Mouse (Mus musculus): ENCODE results near the gene Ddx54. TPM values are rescaled to one million over a fixed set of nuclear protein-coding genes. Genes with fewer than 3 reads are reported as not detected.

Gene Ddx54
- polyA plus RNA-seq, 1 experiment from 2014 or later: 34.8 TPM

DNA sequence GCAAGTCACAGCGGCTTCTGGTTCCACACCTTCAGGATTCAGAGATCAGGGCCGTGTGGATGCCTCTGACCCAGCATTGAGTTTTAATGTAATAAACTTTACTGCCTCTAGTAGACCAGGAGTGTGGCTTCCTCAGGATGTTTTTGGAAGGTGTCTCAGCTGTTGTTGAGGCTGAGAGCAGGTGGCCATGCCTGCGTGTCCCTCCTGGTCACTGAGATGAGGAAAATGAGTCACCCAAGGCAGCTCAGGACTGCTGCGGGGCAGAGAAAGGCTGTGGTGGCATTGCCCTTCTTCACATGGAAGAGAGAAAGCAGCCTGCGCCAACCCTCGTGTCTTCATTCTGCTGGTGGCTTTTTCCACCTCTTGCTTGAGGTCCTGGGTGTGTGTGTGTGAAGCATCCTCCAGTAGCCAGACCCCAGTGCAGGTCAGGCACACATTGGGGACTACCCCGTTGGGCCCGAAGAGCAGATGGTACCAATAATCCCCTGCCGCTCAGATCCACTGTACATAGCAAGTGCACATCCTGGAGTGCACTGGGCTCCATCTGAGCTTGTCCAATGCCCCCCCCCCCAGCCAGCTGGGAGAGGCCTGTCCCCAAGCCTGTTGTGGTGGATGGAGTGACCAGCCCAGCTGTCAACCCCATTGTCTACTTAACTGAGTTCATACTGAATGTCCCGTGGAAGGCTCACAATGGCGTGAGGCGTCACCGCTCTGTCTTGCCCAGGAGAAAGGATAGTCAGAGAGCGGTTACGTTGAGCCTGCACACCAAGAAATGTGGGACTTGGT, 15.2 kb downstream of the Ddx54 start:
- Histone ChIP-seq H3K4me1 (replicated peaks; ENCODE audit: insufficient read depth, low read length) (no peaks in the 10 kb centered on the region), H3K4me2 (ENCODE audit: low read length) (no peak overlapping the region), H3K27me3 (ENCODE audit: insufficient read depth, low read length) (no peaks in the 10 kb centered on the region; the same call in 1 of the 2 replicates), H3K27ac (no peak overlapping the region), H3K9me3 (replicated peaks; ENCODE audit: low read length) (no peaks in the 10 kb centered on the region), H3K4me3 (replicated peaks; ENCODE audit: low read depth, low read length) (no peak overlapping the region), H3K9ac (ENCODE audit: low read depth, low read length) (no peak overlapping the region), H3K36me3 (ENCODE audit: insufficient read depth, low read length) (peaks cover 45% of the 10 kb centered on the region)
- DNase-seq (ENCODE audit: low spot score) (no peak), ATAC-seq (replicated peaks; ENCODE audit: low FRiP score, low read depth) (no peak)
- TF ChIP-seq CTCF (IDR thresholded peaks at IDR 0.05; ENCODE audit: low read depth): no peak
- WGBS: 90% methylated on average over 15 of the region's 15 CpGs

DNA sequence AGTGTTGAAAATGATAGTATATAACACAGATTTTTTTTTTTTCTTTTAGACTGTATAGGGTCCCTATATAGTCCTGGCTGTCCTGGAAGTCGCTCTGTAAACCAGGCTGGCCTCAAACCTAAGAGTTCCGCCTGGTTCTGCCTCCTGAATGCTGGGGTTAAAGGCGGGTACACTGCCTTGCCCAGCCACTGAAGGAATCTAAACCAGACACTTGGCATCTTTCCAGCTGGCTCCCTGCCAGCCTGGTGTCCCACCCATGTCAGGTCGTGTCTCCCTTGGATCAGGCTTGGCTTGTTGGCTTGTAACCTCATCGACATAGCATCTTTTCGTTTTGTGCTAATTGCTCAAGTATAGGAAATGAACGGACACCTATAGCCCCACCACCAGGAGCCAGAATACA, 16.1 kb downstream of the Ddx54 start:
- ATAC-seq (replicated peaks; ENCODE audit: low FRiP score, low read depth) (no peak), DNase-seq (ENCODE audit: low spot score) (no peak)
- WGBS: 53% methylated on average over 7 of the region's 7 CpGs
- Histone ChIP-seq H3K36me3 (ENCODE audit: insufficient read depth, low read length) (peaks cover 37% of the 10 kb centered on the region), H3K9ac (ENCODE audit: low read depth, low read length) (no peak overlapping the region), H3K27me3 (ENCODE audit: insufficient read depth, low read length) (no peaks in the 10 kb centered on the region; the same call in 1 of the 2 replicates), H3K4me2 (ENCODE audit: low read length) (no peak overlapping the region), H3K9me3 (replicated peaks; ENCODE audit: low read length) (no peaks in the 10 kb centered on the region), H3K4me1 (replicated peaks; ENCODE audit: insufficient read depth, low read length) (no peaks in the 10 kb centered on the region), H3K27ac (no peak overlapping the region), H3K4me3 (replicated peaks; ENCODE audit: low read depth, low read length) (no peak overlapping the region)
- TF ChIP-seq CTCF (IDR thresholded peaks at IDR 0.05; ENCODE audit: low read depth): no peak

DNA sequence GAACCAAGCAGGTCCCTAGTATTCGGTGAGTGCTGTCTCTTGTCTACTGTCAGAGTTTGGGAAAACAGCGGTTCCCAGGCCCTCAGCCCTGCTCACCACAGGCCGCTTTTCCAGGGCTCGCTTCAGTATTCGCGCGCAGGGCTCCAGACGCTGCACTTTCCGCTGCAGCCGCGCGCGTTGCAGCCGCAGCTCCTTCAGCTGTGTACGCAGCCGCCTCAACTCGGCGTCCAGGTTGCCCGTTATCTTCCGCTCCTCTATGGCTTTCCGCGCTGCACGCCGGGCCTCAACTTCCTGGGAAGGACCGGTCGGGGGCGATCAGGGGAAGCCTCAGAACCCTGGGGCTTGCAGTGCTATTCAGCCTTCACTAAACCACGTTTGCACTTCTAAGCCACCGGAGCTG, 18.6 kb downstream of the Ddx54 start:
- no peaks in the 10 kb centered on the region for H3K9me3 ChIP-seq (replicated peaks; ENCODE audit: low read length)
- no peak overlapping the region for H3K4me3 ChIP-seq (replicated peaks; ENCODE audit: low read depth, low read length)
- peak overlapping the region; percentile 38 for H3K4me2 ChIP-seq (ENCODE audit: low read length)
- TF ChIP-seq CTCF (IDR thresholded peaks at IDR 0.05; ENCODE audit: low read depth): no peak
- no peak for ATAC-seq (replicated peaks; ENCODE audit: low FRiP score, low read depth)
- no peaks in the 10 kb centered on the region; the same call in 1 of the 2 replicates for H3K27me3 ChIP-seq (ENCODE audit: insufficient read depth, low read length)
- H3K4me1 ChIP-seq (replicated peaks; ENCODE audit: insufficient read depth, low read length): no peaks in the 10 kb centered on the region
- no peak for DNase-seq (ENCODE audit: low spot score)
- WGBS: 6% methylated on average over 29 of the region's 29 CpGs
- no peak overlapping the region for H3K27ac ChIP-seq
- peaks cover 13% of the 10 kb centered on the region; the same call in 1 of the 2 replicates for H3K36me3 ChIP-seq (ENCODE audit: insufficient read depth, low read length)
- no peak overlapping the region for H3K9ac ChIP-seq (ENCODE audit: low read depth, low read length)

DNA sequence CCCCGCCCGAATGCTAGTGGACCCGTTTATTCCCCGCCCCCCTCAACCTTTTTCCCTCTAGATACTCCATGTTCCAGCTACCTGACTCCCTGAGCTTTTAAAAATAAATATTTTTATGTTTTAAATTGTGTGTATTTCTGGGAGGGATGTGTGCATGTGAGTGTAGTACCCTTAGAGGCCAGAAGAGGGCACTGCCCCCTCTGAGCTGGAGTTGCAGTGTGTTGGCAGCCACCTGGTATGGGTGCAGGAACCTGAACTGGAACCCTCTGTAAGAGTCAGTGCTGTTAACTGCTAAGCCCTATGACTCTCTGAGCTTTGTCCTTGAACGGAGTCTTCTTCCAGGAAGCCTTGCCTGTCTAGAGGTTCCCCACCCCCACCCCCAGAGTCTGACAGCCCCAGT, 19.4 kb downstream of the Ddx54 start:
- Histone ChIP-seq H3K27me3 (ENCODE audit: insufficient read depth, low read length) (no peaks in the 10 kb centered on the region; the same call in 1 of the 2 replicates), H3K9ac (ENCODE audit: low read depth, low read length) (no peak overlapping the region), H3K27ac (no peak overlapping the region), H3K36me3 (ENCODE audit: insufficient read depth, low read length) (peaks cover 8% of the 10 kb centered on the region; the same call in 1 of the 2 replicates), H3K4me2 (ENCODE audit: low read length) (no peak overlapping the region), H3K4me3 (replicated peaks; ENCODE audit: low read depth, low read length) (no peak overlapping the region), H3K4me1 (replicated peaks; ENCODE audit: insufficient read depth, low read length) (no peaks in the 10 kb centered on the region), H3K9me3 (replicated peaks; ENCODE audit: low read length) (no peaks in the 10 kb centered on the region)
- no peak for ATAC-seq (replicated peaks; ENCODE audit: low FRiP score, low read depth)
- WGBS: 90% methylated on average over 5 of the region's 5 CpGs
- TF ChIP-seq CTCF (IDR thresholded peaks at IDR 0.05; ENCODE audit: low read depth): peak; percentile 36; the same call in 1 of the 2 replicates
- DNase-seq (ENCODE audit: low spot score): no peak

DNA sequence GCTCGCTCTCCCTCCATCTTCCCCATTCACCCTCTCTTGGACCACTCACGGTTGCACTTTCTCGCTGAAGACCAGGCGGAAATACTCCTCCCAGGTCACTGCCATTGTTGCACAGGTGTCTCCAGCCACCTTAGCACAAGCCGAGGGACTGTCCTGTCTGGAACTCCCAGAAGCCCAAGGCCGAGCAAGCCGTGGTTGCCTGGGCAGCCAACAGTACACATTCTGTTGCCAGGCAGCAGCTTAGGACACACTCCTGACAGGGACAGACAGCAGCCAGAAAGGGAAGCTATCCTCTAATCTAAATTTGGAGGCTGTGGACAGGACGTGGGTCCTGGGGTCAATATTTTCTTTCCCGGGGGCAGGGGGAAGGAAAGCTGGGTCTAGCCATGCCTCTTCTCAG, 21.6 kb downstream of the Ddx54 start, which contains the start of gene Cfap73:
Gene Cfap73, minus strand, starts transcription at position 105 of the 400 bp plus-strand sequence.
- no peak within 1 kb of the TSS for H3K4me2 ChIP-seq (ENCODE audit: low read length)
- H3K9me3 ChIP-seq (replicated peaks; ENCODE audit: low read length): no peaks in the 10 kb centered on the region
- no peak within 1 kb of the TSS for H3K4me3 ChIP-seq (replicated peaks; ENCODE audit: low read depth, low read length)
- 55% methylated on average over 9 of the region's 9 CpGs for WGBS
- no peaks in the 10 kb centered on the region for H3K4me1 ChIP-seq (replicated peaks; ENCODE audit: insufficient read depth, low read length)
- no peaks in the 10 kb centered on the region for H3K36me3 ChIP-seq (ENCODE audit: insufficient read depth, low read length)
- H3K9ac ChIP-seq (ENCODE audit: low read depth, low read length): no peak within 1 kb of the TSS
- H3K27me3 ChIP-seq (ENCODE audit: insufficient read depth, low read length): no peaks in the 10 kb centered on the region; the same call in 1 of the 2 replicates
- no peak within 1 kb of the TSS for H3K27ac ChIP-seq
- DNase-seq (ENCODE audit: low spot score) (no peak), ATAC-seq (replicated peaks; ENCODE audit: low FRiP score, low read depth) (no peak)
- no peak for TF ChIP-seq CTCF (IDR thresholded peaks at IDR 0.05; ENCODE audit: low read depth)

DNA sequence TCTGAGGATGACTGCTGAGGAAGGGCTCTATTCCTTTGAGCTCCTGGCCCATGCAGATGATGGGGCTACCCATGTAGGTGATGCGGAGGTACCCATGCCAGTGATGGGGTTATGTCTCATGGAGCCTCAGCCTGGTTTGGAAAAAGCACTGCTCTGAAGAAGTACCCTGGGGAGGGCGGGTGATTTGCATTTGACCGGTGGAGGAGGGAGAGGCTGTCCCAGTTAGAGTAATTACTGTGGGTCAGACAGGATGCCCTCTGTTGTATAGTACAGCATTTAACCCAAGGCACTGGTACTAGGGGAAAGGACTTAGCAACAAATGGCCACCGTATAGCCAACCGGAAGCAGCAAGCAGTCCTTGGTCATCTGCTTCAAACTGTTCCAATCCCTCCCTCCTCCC, 22.3 kb downstream of the Ddx54 start:
- H3K4me1 ChIP-seq (replicated peaks; ENCODE audit: insufficient read depth, low read length): no peaks in the 10 kb centered on the region
- H3K9me3 ChIP-seq (replicated peaks; ENCODE audit: low read length): no peaks in the 10 kb centered on the region
- ATAC-seq (replicated peaks; ENCODE audit: low FRiP score, low read depth): no peak
- H3K27me3 ChIP-seq (ENCODE audit: insufficient read depth, low read length): no peaks in the 10 kb centered on the region; the same call in 1 of the 2 replicates
- no peak overlapping the region for H3K4me3 ChIP-seq (replicated peaks; ENCODE audit: low read depth, low read length)
- no peak for DNase-seq (ENCODE audit: low spot score)
- TF ChIP-seq CTCF (IDR thresholded peaks at IDR 0.05; ENCODE audit: low read depth): no peak
- H3K4me2 ChIP-seq (ENCODE audit: low read length): no peak overlapping the region
- 24% methylated on average over 5 of the region's 5 CpGs for WGBS
- H3K27ac ChIP-seq: no peak overlapping the region
- no peak overlapping the region for H3K9ac ChIP-seq (ENCODE audit: low read depth, low read length)
- no peaks in the 10 kb centered on the region for H3K36me3 ChIP-seq (ENCODE audit: insufficient read depth, low read length)
